Mouse (Mus musculus) CH12.LX (cell line): ENCODE measurements around the gene Tsn.

ENCODE experiments used
- CTCF ChIP-seq, 2 experiments: IDR thresholded peaks in 1 of 2; conservative IDR thresholded peaks in 1 of 2; 2 replicates each; pipeline ENCODE4 v1.5.1; 2011 to 2012; ENCODE audit warnings: low read depth in 2 of 2, low read length in 2 of 2, improper control_type of control experiment in 1 of 2, inconsistent platforms in 1 of 2, mild to moderate bottlenecking in 1 of 2, moderate library complexity in 1 of 2
- E2F4 ChIP-seq: IDR thresholded peaks from 2 replicates; pipeline ENCODE4 v1.6.1; 2011; ENCODE audit warnings: low read depth, low read length, improper control_type of control experiment; ENCODE audit not compliant: insufficient replicate concordance
- POLR2A ChIP-seq: IDR thresholded peaks from 2 replicates; pipeline ENCODE4 v1.6.1; 2011; ENCODE audit warnings: low read depth, mild to moderate bottlenecking, improper control_type of control experiment, low read length
- SIN3A ChIP-seq: IDR thresholded peaks from 2 replicates; pipeline ENCODE4 v1.6.1; 2012; ENCODE audit warnings: low read length, improper control_type of control experiment, inconsistent platforms
- TCF12 ChIP-seq: IDR thresholded peaks from 2 replicates; pipeline ENCODE4 v1.6.1; 2014; ENCODE audit warnings: low read depth, mild to moderate bottlenecking, inconsistent platforms, low read length, improper control_type of control experiment
- USF1 ChIP-seq: IDR thresholded peaks from 2 replicates; pipeline ENCODE4 v1.6.1; 2014; ENCODE audit warnings: low read depth, mild to moderate bottlenecking, inconsistent platforms, low read length, improper control_type of control experiment
- ZC3H11A ChIP-seq: IDR thresholded peaks from 2 replicates; pipeline ENCODE4 v1.6.1; 2012; ENCODE audit warnings: low read depth, mild to moderate bottlenecking, inconsistent platforms, low read length, improper control_type of control experiment

GRCm38 (mm10) chr1:118343649-118344435 lies 32.3 kb upstream of the Tsn start:
- peak in 1 of 2 experiments; percentile 22; a peak in 1 of 4 replicates for TF ChIP-seq CTCF (conservative IDR thresholded peaks at IDR 0.05 in 1 of 2, IDR thresholded peaks at IDR 0.05 in 1 of 2; ENCODE audit: low read depth in 2 of 2, low read length in 2 of 2)
- TF ChIP-seq POLR2A = no peak
- no peak for TF ChIP-seq TCF12
- no peak for TF ChIP-seq ZC3H11A
- no peak for TF ChIP-seq USF1
- TF ChIP-seq E2F4 = no peak
- TF ChIP-seq SIN3A = no peak
